Mouse (Mus musculus) embryonic fibroblast, embryonic 13.5 days (primary cell): ENCODE measurements around the gene Esr2. TPM values are rescaled to one million over a fixed set of nuclear protein-coding genes. Genes with fewer than 3 reads are reported as not detected.

ENCODE experiments used
- H3K27ac ChIP-seq: 2 replicates; pipeline ENCODE4 v1.5.1; 2012; ENCODE audit warnings: low read length, control low read depth, inconsistent platforms; ENCODE audit not compliant: insufficient read depth
- H3K4me1 ChIP-seq: 2 replicates; pipeline ENCODE4 v1.6.1; 2011; ENCODE audit warnings: low read length; ENCODE audit not compliant: control insufficient read depth, insufficient read depth
- H3K4me3 ChIP-seq: 2 replicates; pipeline ENCODE4 v1.5.1; 2011; ENCODE audit warnings: mild to moderate bottlenecking, control low read depth, low read length; ENCODE audit not compliant: insufficient read depth
- CTCF ChIP-seq: IDR thresholded peaks from 2 replicates; pipeline ENCODE4 v1.5.1; 2011; ENCODE audit warnings: mild to moderate bottlenecking, control low read depth, low read length, moderate library complexity, borderline replicate concordance; ENCODE audit not compliant: insufficient read depth
- POLR2A ChIP-seq: IDR thresholded peaks from 2 replicates; pipeline ENCODE4 v1.6.1; 2011; ENCODE audit warnings: low read depth, mild to moderate bottlenecking, control low read depth, low read length, moderate library complexity
- polyA plus RNA-seq: library from polyadenylated mRNA; stranded (reverse); fragments of >200 nt; gene quantifications from 2 replicates; pipeline ENCODE4 v1.2.4, GENCODE M21; 2011; ENCODE audit warnings: low read depth; ENCODE audit not compliant: missing spikeins, insufficient read length

Gene Esr2
- polyA plus RNA-seq, 1 experiment, result 0.37 TPM

GRCm38 (mm10) chr12:76085956-76086905 is 90.8 kb downstream of the Esr2 start:
- Histone ChIP-seq H3K4me3 (no peak overlapping the region), H3K27ac (no peak overlapping the region), H3K4me1 (no peaks in the 10 kb centered on the region)
- TF ChIP-seq POLR2A, result no peak
- TF ChIP-seq CTCF, result no peak

GRCm38 (mm10) chr12:76085066-76085465 is 92.0 kb downstream of the Esr2 start:
- Histone ChIP-seq H3K27ac (no peak overlapping the region), H3K4me1 (no peaks in the 10 kb centered on the region), H3K4me3 (no peak overlapping the region)
- TF ChIP-seq POLR2A, result no peak
- no peak for TF ChIP-seq CTCF

- Histone ChIP-seq H3K27ac (no peak overlapping the region), H3K4me1 (no peaks in the 10 kb centered on the region), H3K4me3 (no peak overlapping the region)
- TF ChIP-seq POLR2A (no peak), CTCF (no peak)
Observed at GRCm38 (mm10) chr12:76081557-76082211, 95.4 kb downstream of the Esr2 start.

GRCm38 (mm10) chr12:76080876-76081556 is 96.0 kb downstream of the Esr2 start:
- Histone ChIP-seq H3K4me1 (no peaks in the 10 kb centered on the region), H3K4me3 (no peak overlapping the region), H3K27ac (no peak overlapping the region)
- TF ChIP-seq POLR2A (no peak), CTCF (no peak)

DNA sequence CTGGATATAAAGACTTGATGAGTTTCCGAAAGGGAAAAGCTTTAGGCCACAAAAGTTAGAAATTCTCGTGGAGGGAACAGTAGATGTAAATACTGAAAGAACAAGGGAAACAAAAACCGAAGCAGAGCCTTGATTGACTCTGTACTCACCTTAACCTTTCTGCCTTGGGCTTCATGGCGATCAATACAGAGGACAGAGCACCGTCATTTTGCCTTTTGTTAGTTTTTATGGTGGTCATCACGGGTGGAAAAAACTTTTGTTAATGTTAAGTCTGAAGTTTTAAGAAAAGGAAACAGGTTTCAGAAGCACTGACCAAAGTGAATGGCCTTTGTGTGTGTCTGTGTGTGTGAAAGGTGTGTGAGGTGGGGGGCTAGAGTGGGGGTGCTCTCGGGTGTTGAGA is 103.1 kb downstream of the Esr2 start:
- no peak for TF ChIP-seq CTCF
- no peak for TF ChIP-seq POLR2A
- Histone ChIP-seq H3K4me1 (peaks cover 4% of the 10 kb centered on the region; the same call in 1 of the 2 replicates), H3K4me3 (no peak overlapping the region), H3K27ac (no peak overlapping the region)

- TF ChIP-seq POLR2A (no peak), CTCF (no peak)
- Histone ChIP-seq H3K4me3 (no peak overlapping the region), H3K27ac (no peak overlapping the region), H3K4me1 (peaks cover 4% of the 10 kb centered on the region; the same call in 1 of the 2 replicates)
Observed at GRCm38 (mm10) chr12:76073066-76073826, 103.8 kb downstream of the Esr2 start.

DNA sequence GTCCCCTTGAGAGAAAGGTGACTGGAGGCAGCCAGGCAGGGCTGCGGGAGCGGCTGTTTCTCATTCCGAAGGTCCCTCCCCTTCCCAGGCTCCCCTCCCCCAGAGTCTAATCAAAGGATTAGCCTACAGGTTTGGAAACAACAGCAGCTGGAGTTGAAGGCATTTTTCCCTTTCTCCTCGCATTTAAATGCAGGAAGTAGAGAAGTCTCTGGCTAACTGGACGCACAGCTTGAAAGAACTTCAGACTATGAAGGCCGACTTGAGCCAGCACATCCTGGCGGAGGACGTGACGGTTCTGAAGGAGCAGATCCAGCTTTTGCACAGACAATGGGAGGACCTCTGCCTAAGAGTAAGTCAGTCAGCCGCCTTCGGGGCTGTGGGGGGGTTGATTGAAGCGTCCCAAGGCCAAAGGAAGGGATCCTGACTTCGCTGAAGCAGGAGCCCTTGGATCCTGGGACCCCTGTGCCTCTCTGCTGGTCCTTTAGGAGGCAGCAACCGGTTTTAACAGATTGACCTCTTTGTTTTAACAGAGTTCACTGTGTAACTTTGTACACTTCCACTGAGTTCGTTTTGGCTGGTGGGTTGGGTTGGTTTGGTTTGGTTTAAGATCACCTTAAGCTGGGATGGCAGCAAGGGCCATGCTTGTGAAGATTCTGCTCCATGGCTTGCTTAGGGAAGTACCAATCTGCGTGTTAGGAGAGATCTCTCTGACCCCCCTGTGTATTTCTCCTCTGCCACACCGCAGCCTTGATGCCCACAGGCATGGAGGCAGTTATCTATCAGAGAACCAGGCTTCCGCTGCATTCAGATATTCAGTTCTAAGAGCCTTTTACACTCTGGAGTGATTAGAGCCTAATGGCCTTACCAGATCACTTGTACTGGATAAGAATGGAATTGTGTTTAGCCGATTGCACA is 104.9 kb downstream of the Esr2 start:
- peaks cover 4% of the 10 kb centered on the region; the same call in 1 of the 2 replicates for H3K4me1 ChIP-seq
- no peak for TF ChIP-seq CTCF
- no peak for TF ChIP-seq POLR2A
- H3K27ac ChIP-seq, result no peak overlapping the region
- H3K4me3 ChIP-seq, result no peak overlapping the region

Other genes starting within 250 kb of the Esr2 start
- not detected in 2 replicates for gene Tex21, start 69.5 kb upstream of the Esr2 start, polyA plus RNA-seq
- 30.9 and 38.6 TPM in 2 replicates for gene Mthfd1, start 78.0 kb upstream of the Esr2 start, polyA plus RNA-seq
- 0.68 TPM in 2 replicates for gene Akap5, start 147.6 kb upstream of the Esr2 start, polyA plus RNA-seq
- 24.0 and 29.2 TPM in 2 replicates for gene Zbtb25, start 192.3 kb upstream of the Esr2 start, polyA plus RNA-seq
- gene Zbtb1, start 193.0 kb upstream of the Esr2 start, polyA plus RNA-seq, result 13.5 and 15.2 TPM in 2 replicates
- gene Hspa2, start 226.9 kb upstream of the Esr2 start, polyA plus RNA-seq, result 8.6 and 13.7 TPM in 2 replicates
- gene Ppp1r36, start 240.3 kb upstream of the Esr2 start, polyA plus RNA-seq, result 1.4 and 1.8 TPM in 2 replicates